ENCODE assay signal across 16 mouse cellular contexts in the genomic region with DNA sequence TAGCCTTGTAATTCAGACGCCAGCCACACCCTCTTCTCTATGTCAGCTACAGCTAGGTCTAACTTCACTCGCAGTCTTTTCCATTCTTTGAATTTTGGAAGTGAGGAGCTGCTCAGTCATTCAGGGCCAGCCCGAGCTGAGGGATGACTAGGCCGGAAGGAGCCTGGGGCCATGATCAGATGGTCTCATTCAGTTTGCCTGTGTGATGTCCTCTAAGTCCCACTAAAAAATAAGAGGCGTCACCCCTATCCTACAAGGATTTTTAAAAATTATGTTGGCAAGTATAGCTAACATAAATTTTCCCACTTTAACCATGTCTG. TPM values are rescaled to one million over a fixed set of nuclear protein-coding genes. Genes with fewer than 3 reads are reported as not detected.
A peak's percentile ranks its signal among the peaks of the same experiment; 100 is the strongest.
DNase-seq lines count a peak whose midpoint lies in the region; ATAC-seq and TF ChIP-seq lines count a peak whose summit lies in the region.
"Had no signal": no experiment of that assay in that cellular context is flagged by ENCODE, and none has a peak within 500 bp of the region (broad histone marks: within the 10 kb centered on the region; RNA-seq: fewer than 3 reads in every experiment).

No protein-coding gene starts in this region.

- ATAC-seq in forebrain, embryonic 11.5 days (replicated peaks; ENCODE audit: low FRiP score), result no peak; the same call in 1 of the 2 replicates
- no peak; the same call in 1 of the 2 replicates for ATAC-seq in forebrain, embryonic 14.5 days
- ATAC-seq in hindbrain, embryonic 15.5 days (ENCODE audit: low FRiP score, low read depth), result no peak; the same call in 1 of the 2 replicates
- ATAC-seq in midbrain, embryonic 16.5 days, result peak; percentile 75
- ATAC-seq in liver, postnatal 0 days, result no peak

- 61% methylated on average over 5 of the region's 5 CpGs for WGBS in forebrain, embryonic 11.5 days
- 57% methylated on average over 5 of the region's 5 CpGs for WGBS in forebrain, embryonic 14.5 days
- WGBS in hindbrain, embryonic 15.5 days, result 19% methylated on average over 5 of the region's 5 CpGs
- WGBS in midbrain, embryonic 16.5 days, result 16% methylated on average over 5 of the region's 5 CpGs
- 84% methylated on average over 5 of the region's 5 CpGs for WGBS in liver, postnatal 0 days (ENCODE audit: insufficient replicate concordance)

- no peaks in the 10 kb centered on the region for H3K36me3 ChIP-seq in forebrain, embryonic 11.5 days (ENCODE audit: control insufficient read depth, insufficient read depth, low read length)
- H3K36me3 ChIP-seq in forebrain, embryonic 14.5 days (ENCODE audit: control insufficient read depth, insufficient read depth, low read length), result peaks cover 15% of the 10 kb centered on the region; the same call in 1 of the 2 replicates
- 0 out of 2 replicates have a peak, but pooled peaks cover 4% of the 10 kb centered on the region for H3K36me3 ChIP-seq in hindbrain, embryonic 15.5 days
- no peaks in the 10 kb centered on the region for H3K36me3 ChIP-seq in midbrain, embryonic 16.5 days (ENCODE audit: control insufficient read depth, insufficient read depth, low read length)
- H3K36me3 ChIP-seq in liver, postnatal 0 days (replicated peaks; ENCODE audit: insufficient read depth, low read length), result no peaks in the 10 kb centered on the region
- H3K36me3 ChIP-seq: G1E; lung, embryonic 15.5 days; stomach, embryonic 15.5 days had no signal

- no peak for TF ChIP-seq EP300 in liver, postnatal 0 days (IDR thresholded peaks at IDR 0.05; ENCODE audit: low read depth)

- H3K27me3 ChIP-seq in forebrain, embryonic 11.5 days (ENCODE audit: control insufficient read depth, insufficient read depth, low read length), result no peaks in the 10 kb centered on the region
- no peaks in the 10 kb centered on the region for H3K27me3 ChIP-seq in forebrain, embryonic 14.5 days (replicated peaks; ENCODE audit: control insufficient read depth, insufficient read depth, low read length)
- H3K27me3 ChIP-seq in hindbrain, embryonic 15.5 days, result no peaks in the 10 kb centered on the region
- no peaks in the 10 kb centered on the region for H3K27me3 ChIP-seq in midbrain, embryonic 16.5 days (ENCODE audit: control insufficient read depth, insufficient read depth, low read depth, low read length)
- no peaks in the 10 kb centered on the region for H3K27me3 ChIP-seq in liver, postnatal 0 days (ENCODE audit: insufficient read depth, low read length)
- H3K27me3 ChIP-seq: lung, embryonic 15.5 days; stomach, embryonic 15.5 days had no signal

- TF ChIP-seq CTCF in liver, postnatal 0 days (IDR thresholded peaks at IDR 0.05; ENCODE audit: low read depth), result no peak

- peak overlapping the region; percentile 73; the same call in 1 of the 2 replicates for H3K27ac ChIP-seq in forebrain, embryonic 11.5 days (ENCODE audit: low read depth, low read length)
- peak overlapping the region; percentile 90 for H3K27ac ChIP-seq in forebrain, embryonic 14.5 days (ENCODE audit: low read depth, low read length)
- H3K27ac ChIP-seq in hindbrain, embryonic 15.5 days (replicated peaks), result peak overlapping the region; percentile 86
- H3K27ac ChIP-seq in midbrain, embryonic 16.5 days (ENCODE audit: low read length), result peak overlapping the region; percentile 84
- H3K27ac ChIP-seq in liver, postnatal 0 days (ENCODE audit: low read depth), result no peak overlapping the region
- H3K27ac ChIP-seq: gastrocnemius, adult 2 months; heart, adult 2 months; lung, embryonic 15.5 days; stomach, embryonic 15.5 days had no signal

- peaks cover 12% of the 10 kb centered on the region for H3K4me1 ChIP-seq in forebrain, embryonic 11.5 days (replicated peaks; ENCODE audit: control insufficient read depth, insufficient read depth, low read length)
- H3K4me1 ChIP-seq in forebrain, embryonic 14.5 days (ENCODE audit: control insufficient read depth, insufficient read depth, low read length), result peaks cover 39% of the 10 kb centered on the region
- peaks cover 61% of the 10 kb centered on the region for H3K4me1 ChIP-seq in hindbrain, embryonic 15.5 days (replicated peaks)
- H3K4me1 ChIP-seq in midbrain, embryonic 16.5 days (ENCODE audit: control insufficient read depth, insufficient read depth, low read length), result peaks cover 54% of the 10 kb centered on the region
- no peaks in the 10 kb centered on the region; the same call in 1 of the 2 replicates for H3K4me1 ChIP-seq in liver, postnatal 0 days (ENCODE audit: insufficient read depth)

- H3K4me2 ChIP-seq in forebrain, embryonic 11.5 days (ENCODE audit: low read depth, low read length, severe bottlenecking), result no peak overlapping the region
- H3K4me2 ChIP-seq in forebrain, embryonic 14.5 days (ENCODE audit: low read length), result peak overlapping the region; percentile 34
- H3K4me2 ChIP-seq in hindbrain, embryonic 15.5 days, result peak overlapping the region; percentile 36
- H3K4me2 ChIP-seq in midbrain, embryonic 16.5 days (ENCODE audit: low read length), result peak overlapping the region; percentile 41
- H3K4me2 ChIP-seq in liver, postnatal 0 days (ENCODE audit: low read depth, low read length), result no peak overlapping the region
- H3K4me2 ChIP-seq: lung, embryonic 15.5 days; stomach, embryonic 15.5 days had no signal

- no peak for DNase-seq in forebrain, embryonic 11.5 days (ENCODE audit: low spot score)
- no peak for DNase-seq in forebrain, embryonic 14.5 days (ENCODE audit: low spot score)
- no peak for DNase-seq in liver, postnatal 0 days
- DNase-seq in MN1 (ENCODE audit: low spot score), result no peak
- DNase-seq in right cerebral cortex, postnatal 36 days (ENCODE audit: low spot score in 2 of 2), result no peak
- DNase-seq: adrenal gland, postnatal 25 days; cerebellum, adult 8-10 months; gastrocnemius, adult 2 months; heart, adult 2 months; liver had no signal

- peak overlapping the region; percentile 9; the same call in 1 of the 2 replicates for H3K9ac ChIP-seq in forebrain, embryonic 11.5 days (ENCODE audit: low read length)
- peak overlapping the region; percentile 42; the same call in 1 of the 2 replicates for H3K9ac ChIP-seq in forebrain, embryonic 14.5 days (ENCODE audit: low read length)
- H3K9ac ChIP-seq in hindbrain, embryonic 15.5 days, result peak overlapping the region; percentile 26; the same call in 1 of the 2 replicates
- H3K9ac ChIP-seq in midbrain, embryonic 16.5 days (ENCODE audit: low read depth, low read length), result no peak overlapping the region
- H3K9ac ChIP-seq in liver, postnatal 0 days (replicated peaks), result no peak overlapping the region
- H3K9ac ChIP-seq: lung, embryonic 15.5 days; stomach, embryonic 15.5 days had no signal

- no peak overlapping the region for H3K4me3 ChIP-seq in forebrain, embryonic 11.5 days (ENCODE audit: low read depth, low read length)
- H3K4me3 ChIP-seq in forebrain, embryonic 14.5 days (ENCODE audit: low read depth, low read length), result no peak overlapping the region
- H3K4me3 ChIP-seq in hindbrain, embryonic 15.5 days, result no peak overlapping the region
- H3K4me3 ChIP-seq in midbrain, embryonic 16.5 days (ENCODE audit: low read depth, low read length), result no peak overlapping the region
- H3K4me3 ChIP-seq in liver, postnatal 0 days (ENCODE audit: low read depth, low read length), result no peak overlapping the region
- H3K4me3 ChIP-seq: erythroblast, embryonic 14.5 days; gastrocnemius, adult 2 months; heart, adult 2 months; lung, embryonic 15.5 days; stomach, embryonic 15.5 days had no signal

- no peaks in the 10 kb centered on the region for H3K9me3 ChIP-seq in forebrain, embryonic 11.5 days (ENCODE audit: control insufficient read depth, low read length)
- H3K9me3 ChIP-seq in forebrain, embryonic 14.5 days (replicated peaks; ENCODE audit: control insufficient read depth, low read length), result no peaks in the 10 kb centered on the region
- no peaks in the 10 kb centered on the region for H3K9me3 ChIP-seq in hindbrain, embryonic 15.5 days
- no peaks in the 10 kb centered on the region for H3K9me3 ChIP-seq in midbrain, embryonic 16.5 days (replicated peaks; ENCODE audit: control insufficient read depth, low read length, poor library complexity, severe bottlenecking)
- no peaks in the 10 kb centered on the region for H3K9me3 ChIP-seq in liver, postnatal 0 days (ENCODE audit: low read length)
- H3K9me3 ChIP-seq: G1E; lung, embryonic 15.5 days; stomach, embryonic 15.5 days had no signal

RNA-seq across cellular contexts. Expression of a gene that starts 51.0 kb away (rescaled TPM):
- 37.5 and 39.7 TPM in 2 replicates for polyA plus RNA-seq in forebrain, embryonic 11.5 days (2014; fragmentation: Nextera tagmentation; extraction: Ambion mirVana)
- polyA plus RNA-seq in forebrain, embryonic 14.5 days (2014; fragmentation: Nextera tagmentation; extraction: Ambion mirVana), result 66.1 and 93.3 TPM in 2 replicates
- polyA plus RNA-seq in hindbrain, embryonic 15.5 days (2015; fragmentation: Nextera tagmentation; extraction: Ambion mirVana), result 138 and 157 TPM in 2 replicates
- polyA plus RNA-seq in midbrain, embryonic 16.5 days (2015; fragmentation: Nextera tagmentation; extraction: Ambion mirVana), result 162 and 172 TPM in 2 replicates
- 7.4 and 8.0 TPM in 2 replicates for polyA plus RNA-seq in liver, postnatal 0 days (2015; fragmentation: Nextera tagmentation; extraction: Ambion mirVana)
- polyA plus RNA-seq: G1E had no signal

RNA-seq across cellular contexts. Expression of a gene that starts 52.1 kb away (rescaled TPM):
- polyA plus RNA-seq in forebrain, embryonic 11.5 days (2014; fragmentation: Nextera tagmentation; extraction: Ambion mirVana), result 91.8 and 97.0 TPM in 2 replicates
- 152 and 207 TPM in 2 replicates for polyA plus RNA-seq in forebrain, embryonic 14.5 days (2014; fragmentation: Nextera tagmentation; extraction: Ambion mirVana)
- polyA plus RNA-seq in hindbrain, embryonic 15.5 days (2015; fragmentation: Nextera tagmentation; extraction: Ambion mirVana), result 208 and 265 TPM in 2 replicates
- 284 and 306 TPM in 2 replicates for polyA plus RNA-seq in midbrain, embryonic 16.5 days (2015; fragmentation: Nextera tagmentation; extraction: Ambion mirVana)
- polyA plus RNA-seq in liver, postnatal 0 days (2015; fragmentation: Nextera tagmentation; extraction: Ambion mirVana), result 0.05 TPM in 1 of 2 replicates, not detected in the other
- polyA plus RNA-seq: erythroblast, embryonic 14.5 days; G1E had no signal

Comparison
In these comparisons a context has a peak if more than half of its experiments do, and no peak if none do; other contexts are left out.
1. H3K4me2 ChIP-seq: peak in forebrain, embryonic 14.5 days (single experiment), hindbrain, embryonic 15.5 days (single experiment) and midbrain, embryonic 16.5 days (single experiment); none in forebrain, embryonic 11.5 days (single experiment) and liver, postnatal 0 days (single experiment).
2. H3K9ac ChIP-seq: peak in forebrain, embryonic 11.5 days (single experiment), forebrain, embryonic 14.5 days (single experiment) and hindbrain, embryonic 15.5 days (single experiment); none in midbrain, embryonic 16.5 days (single experiment) and liver, postnatal 0 days (single experiment).
3. RNA of a gene that starts 52.1 kb away (polyA plus RNA-seq): 284 to 306 TPM in midbrain, embryonic 16.5 days, 208 to 265 TPM in hindbrain, embryonic 15.5 days, 152 to 207 TPM in forebrain, embryonic 14.5 days and 91.8 to 97.0 TPM in forebrain, embryonic 11.5 days; 0.05 TPM in liver, postnatal 0 days; every median in the first group is over 10 times any median in the second.